Comparison of ENCODE assay signal across 26 mouse cellular contexts in the genomic region with DNA sequence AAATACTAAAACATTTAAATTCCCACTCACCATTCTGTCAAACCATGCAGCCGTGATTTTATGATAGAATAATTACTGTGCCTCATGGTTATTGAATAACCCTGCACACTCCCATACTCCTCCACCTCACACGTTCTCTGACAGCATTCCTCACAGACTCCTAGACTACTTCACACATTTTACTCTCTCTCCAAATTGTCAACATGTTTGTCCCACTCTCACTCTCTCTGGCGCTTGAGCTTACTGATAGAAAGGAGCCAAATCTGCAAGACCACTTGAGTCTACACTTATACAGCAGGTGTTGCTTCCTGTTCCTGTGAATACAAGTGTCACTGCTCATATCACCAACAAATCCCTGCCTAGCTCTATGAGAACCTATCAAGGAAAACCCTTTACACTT.
DNase-seq lines count a peak whose midpoint lies in the region; ATAC-seq lines count a peak whose summit lies in the region.
"Had no signal": no experiment of that assay in that cellular context is flagged by ENCODE, and none has a peak within 500 bp of the region (broad histone marks: within the 10 kb centered on the region; RNA-seq: fewer than 3 reads in every experiment).

No protein-coding gene starts in this region.

- H3K9me3 ChIP-seq in heart, embryonic 15.5 days (replicated peaks) = no peaks in the 10 kb centered on the region
- H3K9me3 ChIP-seq in heart, embryonic 16.5 days (replicated peaks; ENCODE audit: control insufficient read depth, low read length) = peaks cover 5% of the 10 kb centered on the region
- H3K9me3 ChIP-seq: G1E; hindbrain, embryonic 10.5 days; limb, embryonic 10.5 days; liver, embryonic 15.5 days; stomach, embryonic 15.5 days had no signal

- no peak overlapping the region for H3K4me2 ChIP-seq in heart, embryonic 15.5 days
- H3K4me2 ChIP-seq in heart, embryonic 16.5 days (ENCODE audit: low read depth, low read length) = no peak overlapping the region
- H3K4me2 ChIP-seq: liver, embryonic 15.5 days; stomach, embryonic 15.5 days had no signal

- no peaks in the 10 kb centered on the region for H3K4me1 ChIP-seq in heart, embryonic 15.5 days (replicated peaks)
- H3K4me1 ChIP-seq in heart, embryonic 16.5 days (ENCODE audit: control insufficient read depth, insufficient read depth, low read length) = no peaks in the 10 kb centered on the region
- H3K4me1 ChIP-seq: hindbrain, embryonic 10.5 days; limb, embryonic 10.5 days; liver, embryonic 15.5 days; stomach, embryonic 15.5 days had no signal

- H3K36me3 ChIP-seq in heart, embryonic 15.5 days = no peaks in the 10 kb centered on the region
- no peaks in the 10 kb centered on the region for H3K36me3 ChIP-seq in heart, embryonic 16.5 days (ENCODE audit: control insufficient read depth, insufficient read depth)
- H3K36me3 ChIP-seq: G1E; hindbrain, embryonic 10.5 days; limb, embryonic 10.5 days; liver, embryonic 15.5 days; stomach, embryonic 15.5 days had no signal

- peaks cover 17% of the 10 kb centered on the region for H3K27me3 ChIP-seq in heart, embryonic 15.5 days
- peaks cover 13% of the 10 kb centered on the region for H3K27me3 ChIP-seq in heart, embryonic 16.5 days (ENCODE audit: control insufficient read depth, insufficient read depth, low read length)
- H3K27me3 ChIP-seq: CH12.LX; liver, embryonic 15.5 days; Patski; stomach, embryonic 15.5 days had no signal

- no peak overlapping the region for H3K4me3 ChIP-seq in heart, embryonic 15.5 days
- no peak overlapping the region for H3K4me3 ChIP-seq in heart, embryonic 16.5 days (ENCODE audit: low read length)
- H3K4me3 ChIP-seq: hindbrain, embryonic 10.5 days; limb, embryonic 10.5 days; liver, embryonic 15.5 days; stomach, embryonic 15.5 days had no signal

- DNase-seq in heart, adult 11 months = peak; percentile 78
- no peak for DNase-seq in heart, adult 9 months (ENCODE audit: low spot score in 2 of 2)
- no peak for DNase-seq in heart, postnatal 36 days
- DNase-seq in brain, adult 2 months (ENCODE audit: low read depth, low spot score) = peak; percentile 6
- DNase-seq in retina, postnatal 1 day = no peak
- DNase-seq: adrenal gland, postnatal 36 days; B cell, adult 2 months; cerebellum, adult 18-20 months; cerebellum, postnatal 14 days; gastrocnemius, postnatal 25 days; kidney, adult 9 months; kidney, postnatal 14 days; liver; thymus, postnatal 36 days had no signal

- intact Hi-C loops in heart, postnatal 36 days (cut with DNase I) = no loop called here

- H3K9ac ChIP-seq in heart, embryonic 15.5 days = no peak overlapping the region
- no peak overlapping the region for H3K9ac ChIP-seq in heart, embryonic 16.5 days (ENCODE audit: low read length)
- H3K9ac ChIP-seq: liver, embryonic 15.5 days; stomach, embryonic 15.5 days had no signal

- WGBS in heart, embryonic 15.5 days = 20% methylated on average over 3 of the region's 3 CpGs
- 26% methylated on average over 3 of the region's 3 CpGs for WGBS in heart, embryonic 16.5 days

- ATAC-seq in heart, embryonic 15.5 days (replicated peaks; ENCODE audit: insufficient number of reproducible peaks, insufficient read depth, low FRiP score, low read depth) = peak; percentile 73
- ATAC-seq in heart, embryonic 16.5 days (replicated peaks; ENCODE audit: extremely low read depth, insufficient read depth, low FRiP score) = peak; percentile 91
- ATAC-seq: hindbrain, postnatal 0 days; intestine, embryonic 16.5 days; Patski had no signal

- no peak overlapping the region for H3K27ac ChIP-seq in heart, embryonic 15.5 days
- no peak overlapping the region for H3K27ac ChIP-seq in heart, embryonic 16.5 days (ENCODE audit: low read length)
- H3K27ac ChIP-seq: hindbrain, embryonic 10.5 days; hindbrain, postnatal 0 days; limb, embryonic 10.5 days; liver, embryonic 15.5 days; macrophage; stomach, embryonic 15.5 days had no signal

Comparison
In these comparisons a context has a peak if more than half of its experiments do, and no peak if none do; other contexts are left out.
1. DNase-seq: peak in heart, adult 11 months (single experiment) and brain, adult 2 months (single experiment); none in heart, adult 9 months (0 of 2), heart, postnatal 36 days (0 of 2) and retina, postnatal 1 day (single experiment).